Mouse (Mus musculus) urinary bladder, postnatal 14 days (tissue): ENCODE data around the gene Aloxe3.
"Not testable (repeated sequence)": the region's sequence is repeated elsewhere in the genome, so short reads cannot be mapped to it uniquely, and the experiment has no call there.

Experiments
- DNase-seq: peaks from one replicate; pipeline ENCODE4 v3.0.0; 2021; ENCODE audit warnings: low spot score

The Aloxe3 gene

GRCm38 (mm10) chr11:69125852-69125918 lies at the start of gene Aloxe3:
Aloxe3 (plus strand) TSS chr11:69125896.
- DNase-seq, result no peak

GRCm38 (mm10) chr11:69076572-69076971 lies 49.1 kb upstream of the Aloxe3 start:
- DNase-seq, result no peak

GRCm38 (mm10) chr11:69077316-69077715 lies 48.4 kb upstream of the Aloxe3 start:
- DNase-seq, result no peak

- no peak for DNase-seq
Observed at GRCm38 (mm10) chr11:69078041-69078440, 47.7 kb upstream of the Aloxe3 start.

- DNase-seq, result no peak
Observed at GRCm38 (mm10) chr11:69078805-69079438, 46.8 kb upstream of the Aloxe3 start.

- DNase-seq, result no peak
Observed at GRCm38 (mm10) chr11:69080102-69080854, 45.4 kb upstream of the Aloxe3 start.

- no peak for DNase-seq
Observed at GRCm38 (mm10) chr11:69080855-69081222, 44.9 kb upstream of the Aloxe3 start.

GRCm38 (mm10) chr11:69081613-69082012 lies 44.1 kb upstream of the Aloxe3 start:
- DNase-seq, result no peak

GRCm38 (mm10) chr11:69085608-69086007 lies 40.1 kb upstream of the Aloxe3 start:
- DNase-seq, result no peak

- DNase-seq, result no peak
Observed at GRCm38 (mm10) chr11:69086390-69086789, 39.3 kb upstream of the Aloxe3 start.

GRCm38 (mm10) chr11:69087082-69087481 lies 38.6 kb upstream of the Aloxe3 start:
- DNase-seq, result no peak

GRCm38 (mm10) chr11:69087597-69087996 lies 38.1 kb upstream of the Aloxe3 start:
- DNase-seq, result no peak

- peak; percentile 90 for DNase-seq
Observed at GRCm38 (mm10) chr11:69088103-69088855, 37.4 kb upstream of the Aloxe3 start, which contains the start of gene Vamp2. Vamp2 (plus strand) TSS chr11:69088490.

GRCm38 (mm10) chr11:69088856-69089615 lies 36.7 kb upstream of the Aloxe3 start:
- DNase-seq, result no peak

GRCm38 (mm10) chr11:69089616-69090290 lies 35.9 kb upstream of the Aloxe3 start:
- no peak for DNase-seq

GRCm38 (mm10) chr11:69090367-69090766 lies 35.3 kb upstream of the Aloxe3 start:
- no peak for DNase-seq

- no peak for DNase-seq
Observed at GRCm38 (mm10) chr11:69091566-69092385, 33.9 kb upstream of the Aloxe3 start.

- peak; percentile 92 for DNase-seq
Observed at GRCm38 (mm10) chr11:69092386-69092751, 33.3 kb upstream of the Aloxe3 start.

GRCm38 (mm10) chr11:69092871-69093270 lies 32.8 kb upstream of the Aloxe3 start:
- no peak for DNase-seq

GRCm38 (mm10) chr11:69093856-69094255 lies 31.8 kb upstream of the Aloxe3 start:
- not testable (repeated sequence) for DNase-seq

GRCm38 (mm10) chr11:69094697-69095429 lies 30.8 kb upstream of the Aloxe3 start, which contains the start of gene Per1:
Per1 (plus strand) TSS chr11:69095217.
- DNase-seq, result peak; percentile 99
